Mouse (Mus musculus) stomach, embryonic 14.5 days (tissue): ENCODE data around the gene Aunip. TPM values are rescaled to one million over a fixed set of nuclear protein-coding genes. Genes with fewer than 3 reads are reported as not detected.

Source experiments
- ATAC-seq: fragments of 200-750 bp; cut with Nextera tagmentation; 2 replicates; pipeline ENCODE4 v1.8.0; 2017; ENCODE audit warnings: low read depth, moderate TSS enrichment; ENCODE audit not compliant: insufficient number of reproducible peaks, insufficient read depth, low FRiP score
- H3K27ac ChIP-seq: fragments of 300-500 bp; sonication (generic); 2 replicates; pipeline ENCODE4 v1.5.1; 2014; ENCODE audit warnings: mild to moderate bottlenecking, low read length, moderate library complexity, mixed read lengths
- H3K27me3 ChIP-seq: fragments of 300-500 bp; sonication (generic); 2 replicates; pipeline ENCODE4 v1.6.1; 2014; ENCODE audit warnings: low read length, control low read depth, mixed read lengths; ENCODE audit not compliant: control insufficient read depth, insufficient read depth
- H3K36me3 ChIP-seq: fragments of 300-500 bp; sonication (generic); 2 replicates; pipeline ENCODE4 v1.6.1; 2014; ENCODE audit warnings: mild to moderate bottlenecking, control low read depth, low read length, moderate library complexity, mixed read lengths; ENCODE audit not compliant: control insufficient read depth, insufficient read depth
- H3K4me1 ChIP-seq: fragments of 300-500 bp; sonication (generic); 2 replicates; pipeline ENCODE4 v1.6.1; 2014; ENCODE audit warnings: low read length, control low read depth, mixed read lengths; ENCODE audit not compliant: control insufficient read depth, insufficient read depth
- H3K4me2 ChIP-seq: fragments of 300-500 bp; sonication (generic); replicated peaks from 2 replicates; pipeline ENCODE4 v1.6.1; 2014; ENCODE audit warnings: low read depth, low read length, control low read depth
- H3K4me3 ChIP-seq: fragments of 300-500 bp; sonication (generic); 2 replicates; pipeline ENCODE4 v1.5.1; 2014; ENCODE audit warnings: low read depth, low read length, control low read depth
- H3K9ac ChIP-seq: fragments of 300-500 bp; sonication (generic); replicated peaks from 2 replicates; pipeline ENCODE4 v1.6.1; 2014; ENCODE audit warnings: low read depth, mild to moderate bottlenecking, control low read depth, low read length, moderate library complexity, mixed read lengths
- H3K9me3 ChIP-seq: fragments of 300-500 bp; sonication (generic); 2 replicates; pipeline ENCODE4 v1.6.1; 2016; ENCODE audit warnings: low read depth, low read length, control low read depth; ENCODE audit not compliant: control insufficient read depth
- WGBS: fragments of 180-500 bp; shearing (Covaris S2); extraction: QIAGEN DNeasy Blood & Tissue Kit; methylation state at CpG from one replicate; pipeline ENCODE4 v1.1.7; 2014; 5-methylcytosine and 5-hydroxymethylcytosine counted together
- polyA plus RNA-seq: library from polyadenylated mRNA; unstranded; fragments of >200 nt; fragmentation: Nextera tagmentation; extraction: Ambion mirVana; gene quantifications from 2 replicates; pipeline ENCODE4 v1.2.1, GENCODE M21; 2014

Gene Aunip
- polyA plus RNA-seq, 1 experiment from 2014 or later: 4.6 TPM

DNA sequence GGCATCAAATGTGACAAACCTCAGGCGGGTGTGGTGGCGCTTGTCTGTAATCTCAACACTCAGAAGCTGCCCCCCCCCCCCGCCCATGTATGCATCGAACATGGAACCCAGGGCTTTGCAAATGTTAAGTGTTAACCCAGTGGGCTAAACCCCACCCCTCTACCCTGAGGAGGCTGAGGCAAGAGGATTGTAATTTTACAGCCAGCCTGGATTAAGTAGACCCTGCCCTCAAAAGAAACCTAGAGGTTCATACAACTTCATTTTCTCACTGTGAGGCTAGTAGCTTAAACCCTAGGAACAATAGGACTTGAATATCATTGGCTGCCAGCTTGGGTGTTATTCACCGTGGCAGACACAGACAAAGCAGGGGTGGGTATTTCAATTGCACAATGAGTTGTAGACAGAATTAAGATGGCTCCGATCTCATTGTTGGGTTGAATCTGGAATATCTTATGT is 41.4 kb upstream of the Aunip start:
- Histone ChIP-seq H3K27ac (peak overlapping the region; percentile 13; the same call in 1 of the 2 replicates), H3K4me1 (peaks cover 2% of the 10 kb centered on the region; the same call in 1 of the 2 replicates), H3K27me3 (no peaks in the 10 kb centered on the region), H3K9ac (peak overlapping the region; percentile 94), H3K4me3 (peak overlapping the region; percentile 94), H3K36me3 (peaks cover 32% of the 10 kb centered on the region), H3K9me3 (no peaks in the 10 kb centered on the region), H3K4me2 (peak overlapping the region; percentile 88)
- 15% methylated on average over 6 of the region's 6 CpGs for WGBS
- no peak for ATAC-seq

DNA sequence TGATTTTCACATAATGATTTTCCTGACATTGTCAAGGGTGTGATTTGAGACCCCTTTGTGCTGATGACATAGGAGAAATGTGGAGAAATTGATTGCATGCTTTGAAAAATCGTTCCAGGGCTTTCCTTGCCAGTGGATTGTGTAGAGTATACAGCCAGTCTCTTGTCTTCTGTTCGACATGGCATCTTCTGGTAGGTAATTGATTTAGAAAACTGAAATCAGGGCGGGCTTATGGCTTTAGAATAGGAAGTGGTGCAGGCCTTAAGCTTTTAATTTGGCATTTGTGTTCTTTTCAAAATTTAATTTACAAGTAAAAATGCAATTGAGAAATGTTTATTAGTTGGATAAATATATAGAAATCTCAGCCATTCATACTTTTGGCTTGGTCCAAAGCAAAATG is 40.8 kb upstream of the Aunip start:
- Histone ChIP-seq H3K4me3 (peak overlapping the region; percentile 94), H3K9me3 (no peaks in the 10 kb centered on the region), H3K4me2 (peak overlapping the region; percentile 88), H3K36me3 (peaks cover 38% of the 10 kb centered on the region), H3K27me3 (no peaks in the 10 kb centered on the region), H3K4me1 (peaks cover 2% of the 10 kb centered on the region; the same call in 1 of the 2 replicates), H3K9ac (peak overlapping the region; percentile 94; the same call in 1 of the 2 replicates), H3K27ac (no peak overlapping the region)
- no peak for ATAC-seq
- WGBS: 51% methylated on average over 3 of the region's 3 CpGs

DNA sequence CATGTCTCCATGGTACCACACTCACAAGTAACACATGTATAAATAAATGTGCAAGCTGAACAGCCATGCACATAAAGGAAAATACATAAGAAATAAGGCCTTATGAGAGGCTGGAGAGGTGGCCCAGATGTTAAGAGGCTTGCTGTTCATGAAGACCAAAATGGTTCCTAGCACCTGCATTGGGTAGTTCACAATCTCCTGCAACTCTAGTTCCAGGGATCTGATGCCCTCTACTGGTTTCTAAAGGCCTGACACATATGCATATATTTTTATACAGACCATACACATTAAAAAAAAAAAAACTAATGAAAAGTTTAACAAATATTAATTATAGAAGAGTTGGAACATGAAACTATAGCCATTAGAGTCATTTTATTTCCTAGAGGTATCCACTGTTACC is 39.3 kb upstream of the Aunip start:
- H3K4me1 ChIP-seq: peaks cover 2% of the 10 kb centered on the region; the same call in 1 of the 2 replicates
- ATAC-seq: no peak
- no peaks in the 10 kb centered on the region for H3K27me3 ChIP-seq
- H3K9me3 ChIP-seq: no peaks in the 10 kb centered on the region
- H3K36me3 ChIP-seq: peaks cover 48% of the 10 kb centered on the region
- H3K4me3 ChIP-seq: no peak overlapping the region
- no peak overlapping the region for H3K9ac ChIP-seq
- H3K4me2 ChIP-seq: no peak overlapping the region
- H3K27ac ChIP-seq: no peak overlapping the region

DNA sequence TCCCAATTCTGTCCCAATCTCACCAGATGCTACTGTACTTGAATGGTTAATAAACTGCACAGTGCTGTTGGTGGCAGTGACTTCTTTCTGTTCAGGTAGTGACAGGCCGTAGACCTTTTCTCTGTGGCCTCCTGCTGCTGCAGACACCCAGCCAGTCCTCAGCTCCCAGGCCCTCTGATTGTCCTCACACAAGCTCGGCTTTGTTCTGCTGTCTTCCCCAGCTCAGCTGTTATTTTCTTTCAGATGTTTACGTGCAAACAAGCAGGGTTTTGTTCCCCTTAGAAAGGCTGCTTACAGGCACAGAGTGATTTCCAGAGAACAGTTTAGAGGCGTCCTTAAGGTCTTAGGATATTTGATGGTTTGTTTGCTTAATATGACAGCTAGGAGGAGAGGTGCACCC is 37.0 kb upstream of the Aunip start:
- no peak overlapping the region for H3K9ac ChIP-seq
- H3K27me3 ChIP-seq: no peaks in the 10 kb centered on the region
- peaks cover 48% of the 10 kb centered on the region for H3K36me3 ChIP-seq
- H3K4me3 ChIP-seq: no peak overlapping the region
- 66% methylated on average over 4 of the region's 4 CpGs for WGBS
- H3K4me2 ChIP-seq: no peak overlapping the region
- H3K9me3 ChIP-seq: no peaks in the 10 kb centered on the region
- H3K27ac ChIP-seq: no peak overlapping the region
- no peaks in the 10 kb centered on the region for H3K4me1 ChIP-seq
- no peak for ATAC-seq

DNA sequence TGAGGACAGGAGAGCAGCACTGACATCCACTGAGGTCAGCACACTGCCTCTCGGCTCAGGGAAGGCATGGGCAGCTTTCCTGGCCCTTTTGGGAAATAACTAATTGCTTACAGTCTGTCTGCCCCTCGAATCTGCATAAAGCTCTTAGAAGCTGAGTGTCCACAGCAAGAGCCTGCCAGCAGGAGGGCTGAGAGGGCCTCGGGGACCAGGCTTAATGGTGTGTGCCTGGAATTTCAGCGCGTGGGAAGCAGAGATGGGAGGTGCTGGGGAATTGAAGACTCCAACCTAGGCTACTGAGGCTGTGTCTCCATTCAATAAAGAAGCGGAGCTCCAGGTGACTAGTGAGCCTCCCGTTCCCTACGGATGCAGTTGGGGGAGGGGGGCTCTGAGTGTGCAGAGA is 36.6 kb upstream of the Aunip start:
- Histone ChIP-seq H3K9ac (no peak overlapping the region), H3K4me1 (no peaks in the 10 kb centered on the region), H3K27me3 (no peaks in the 10 kb centered on the region), H3K36me3 (peaks cover 48% of the 10 kb centered on the region), H3K27ac (no peak overlapping the region), H3K9me3 (no peaks in the 10 kb centered on the region), H3K4me2 (no peak overlapping the region), H3K4me3 (no peak overlapping the region)
- ATAC-seq: no peak
- WGBS: 80% methylated on average over 8 of the region's 8 CpGs

DNA sequence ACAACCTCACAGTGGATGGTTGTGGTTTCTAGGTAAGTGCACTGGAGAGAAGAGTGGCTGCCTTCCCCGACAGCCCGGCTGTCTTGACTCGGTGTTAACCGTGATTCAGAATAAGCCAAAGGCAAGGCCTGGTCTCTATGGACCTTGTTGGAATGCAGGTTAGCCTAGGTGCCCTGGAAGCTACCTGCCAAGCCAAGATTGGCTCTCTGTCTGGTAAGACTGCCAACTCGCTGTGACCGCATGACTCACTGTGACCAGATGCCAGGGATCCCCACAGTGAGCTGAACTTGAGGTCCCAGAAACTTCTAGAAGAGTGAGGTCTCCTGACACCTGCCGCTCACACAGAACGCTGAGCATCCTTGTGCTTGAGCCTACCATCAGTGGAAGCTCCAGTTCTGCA is 33.9 kb upstream of the Aunip start:
- WGBS: 88% methylated on average over 8 of the region's 8 CpGs
- Histone ChIP-seq H3K36me3 (peaks cover 35% of the 10 kb centered on the region), H3K27ac (no peak overlapping the region), H3K9ac (no peak overlapping the region), H3K4me1 (no peaks in the 10 kb centered on the region), H3K9me3 (no peaks in the 10 kb centered on the region), H3K4me2 (no peak overlapping the region), H3K27me3 (no peaks in the 10 kb centered on the region), H3K4me3 (no peak overlapping the region)
- no peak for ATAC-seq

DNA sequence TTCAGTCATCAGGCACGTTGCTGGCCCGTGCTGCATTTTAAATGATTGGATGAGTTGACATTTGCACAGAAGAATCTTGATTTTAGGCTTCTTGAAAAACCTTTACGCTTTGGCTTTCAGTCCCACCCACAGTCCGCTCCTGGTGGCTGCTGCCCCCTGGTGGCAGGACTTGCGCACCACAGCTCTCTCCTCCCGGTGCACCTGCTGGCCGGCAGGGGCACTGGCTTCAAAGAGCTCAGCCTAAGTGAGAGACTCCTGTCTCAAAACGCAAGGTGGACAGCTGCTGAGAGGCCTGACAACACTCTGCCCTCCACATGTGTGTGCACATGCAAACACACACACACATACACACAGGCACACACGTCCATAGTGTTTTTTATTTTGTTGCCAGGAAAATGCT is 32.8 kb upstream of the Aunip start:
- Histone ChIP-seq H3K4me3 (no peak overlapping the region), H3K36me3 (peaks cover 24% of the 10 kb centered on the region), H3K4me2 (no peak overlapping the region), H3K9me3 (no peaks in the 10 kb centered on the region), H3K27ac (no peak overlapping the region), H3K9ac (no peak overlapping the region), H3K27me3 (no peaks in the 10 kb centered on the region), H3K4me1 (no peaks in the 10 kb centered on the region)
- 4% methylated on average over 9 of the region's 9 CpGs for WGBS
- peak; percentile 62; the same call in 1 of the 2 replicates for ATAC-seq

DNA sequence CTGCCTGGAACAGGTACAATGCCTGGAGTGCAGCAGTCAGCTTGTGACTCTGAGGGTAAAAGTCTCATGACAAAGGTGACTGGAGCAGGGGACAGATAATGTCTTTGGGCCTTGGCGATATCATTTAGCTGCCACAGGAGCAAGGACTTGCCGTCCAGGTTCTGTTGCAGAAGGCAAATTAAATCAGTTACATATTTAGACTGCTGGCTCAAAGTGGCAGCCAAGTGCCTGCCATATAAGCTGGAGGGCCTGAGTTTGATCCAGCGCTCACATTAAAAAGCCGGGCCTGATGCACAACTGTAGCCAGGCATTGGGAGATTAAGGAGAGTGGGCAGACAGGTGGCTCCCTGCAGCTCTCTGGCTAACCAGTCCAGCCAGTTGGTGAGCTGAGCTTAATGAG is 31.0 kb upstream of the Aunip start:
- H3K9ac ChIP-seq: no peak overlapping the region
- H3K4me3 ChIP-seq: no peak overlapping the region
- no peaks in the 10 kb centered on the region for H3K9me3 ChIP-seq
- ATAC-seq: no peak
- H3K4me2 ChIP-seq: no peak overlapping the region
- H3K36me3 ChIP-seq: peaks cover 11% of the 10 kb centered on the region
- no peaks in the 10 kb centered on the region for H3K27me3 ChIP-seq
- WGBS: 88% methylated on average over 4 of the region's 4 CpGs
- H3K4me1 ChIP-seq: no peaks in the 10 kb centered on the region
- no peak overlapping the region for H3K27ac ChIP-seq

DNA sequence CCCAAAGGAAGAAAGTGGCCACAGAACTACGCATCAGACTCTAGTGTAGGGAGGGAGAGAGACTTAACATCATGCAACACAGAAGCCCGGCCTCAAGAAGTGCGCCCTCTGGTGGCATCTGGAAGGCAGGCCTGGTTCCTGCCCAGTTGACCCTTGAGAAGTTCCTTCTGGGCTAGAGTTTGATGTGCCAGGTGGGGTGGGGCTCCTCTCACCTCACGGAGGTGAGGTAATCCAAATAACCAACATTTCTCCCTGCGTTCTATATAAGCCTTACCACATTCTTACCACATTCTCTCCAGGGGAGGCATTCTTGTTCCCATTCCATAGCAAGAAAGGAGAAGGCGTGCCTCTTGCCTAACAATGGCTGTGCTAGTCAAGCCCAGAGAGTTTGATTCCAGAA is 29.9 kb upstream of the Aunip start:
- Histone ChIP-seq H3K36me3 (peaks cover under 1% of the 10 kb centered on the region; the same call in 1 of the 2 replicates), H3K27me3 (no peaks in the 10 kb centered on the region), H3K4me2 (no peak overlapping the region), H3K9ac (no peak overlapping the region), H3K4me3 (no peak overlapping the region), H3K9me3 (no peaks in the 10 kb centered on the region), H3K4me1 (no peaks in the 10 kb centered on the region), H3K27ac (no peak overlapping the region)
- WGBS: 26% methylated on average over 6 of the region's 6 CpGs
- ATAC-seq: no peak
